Mouse (Mus musculus) embryo, embryonic 11 days (tissue): ENCODE data around the gene Alkal2.
A peak's percentile ranks its signal among the peaks of the same experiment; 100 is the strongest.

Experiments
- DNase-seq: peaks from one replicate; pipeline ENCODE4 v3.0.0-alpha.2; 2015

Alkal2 gene

GRCm38 (mm10) chr12:30883986-30884621, at the start of gene Alkal2:
Gene Alkal2, plus strand, starts transcription at chr12:30884322.
- DNase-seq = peak; percentile 54

- no peak for DNase-seq
These were observed 35.6 kb upstream of the Alkal2 start for GRCm38 (mm10) chr12:30848521-30848920.

- DNase-seq = no peak
These were observed 33.2 kb upstream of the Alkal2 start for GRCm38 (mm10) chr12:30850902-30851301.

- no peak for DNase-seq
These were observed 32.3 kb upstream of the Alkal2 start for GRCm38 (mm10) chr12:30851871-30852270.

- peak; percentile 5 for DNase-seq
These were observed 28.5 kb upstream of the Alkal2 start for GRCm38 (mm10) chr12:30855442-30856159.

GRCm38 (mm10) chr12:30856172-30856571, 27.9 kb upstream of the Alkal2 start:
- DNase-seq = no peak

GRCm38 (mm10) chr12:30864347-30864746, 19.8 kb upstream of the Alkal2 start:
- no peak for DNase-seq

GRCm38 (mm10) chr12:30865781-30866180, 18.3 kb upstream of the Alkal2 start:
- no peak for DNase-seq

- no peak for DNase-seq
These were observed 4.7 kb upstream of the Alkal2 start for GRCm38 (mm10) chr12:30879447-30879846.

GRCm38 (mm10) chr12:30883592-30883985, 533 bp upstream of the Alkal2 start:
- no peak for DNase-seq

- DNase-seq = peak; percentile 41
These were observed 604 bp downstream of the Alkal2 start for GRCm38 (mm10) chr12:30884622-30885230.

GRCm38 (mm10) chr12:30885891-30886290, 1.8 kb downstream of the Alkal2 start:
- DNase-seq = no peak

GRCm38 (mm10) chr12:30888003-30888402, 3.9 kb downstream of the Alkal2 start:
- no peak for DNase-seq

GRCm38 (mm10) chr12:30890067-30890466, 5.9 kb downstream of the Alkal2 start:
- DNase-seq = peak; percentile 83

- no peak for DNase-seq
These were observed 7.3 kb downstream of the Alkal2 start for GRCm38 (mm10) chr12:30891438-30891837.

GRCm38 (mm10) chr12:30897039-30897438, 12.9 kb downstream of the Alkal2 start:
- no peak for DNase-seq

- no peak for DNase-seq
These were observed 24.5 kb downstream of the Alkal2 start for GRCm38 (mm10) chr12:30908658-30909057.

- DNase-seq = no peak
These were observed 25.8 kb downstream of the Alkal2 start for GRCm38 (mm10) chr12:30909881-30910280.

GRCm38 (mm10) chr12:30910860-30911259, 26.7 kb downstream of the Alkal2 start:
- DNase-seq = peak; percentile 14

GRCm38 (mm10) chr12:30911261-30912047, 27.3 kb downstream of the Alkal2 start, which contains the start of the genes Acp1 and Sh3yl1:
Gene Acp1, minus strand, starts transcription at chr12:30911589.
Gene Sh3yl1, plus strand, starts transcription at chr12:30911668.
- peak; percentile 97 for DNase-seq

- DNase-seq = peak; percentile 52
These were observed 27.9 kb downstream of the Alkal2 start for GRCm38 (mm10) chr12:30912048-30912381.

- DNase-seq = no peak
These were observed 28.7 kb downstream of the Alkal2 start for GRCm38 (mm10) chr12:30912840-30913239.

GRCm38 (mm10) chr12:30922401-30922800, 38.3 kb downstream of the Alkal2 start:
- DNase-seq = no peak
